Mouse (Mus musculus) spleen, adult 2 months (tissue): Measurements from ENCODE around the gene Washc2.

Source experiments
- CTCF ChIP-seq: fragments of 200-500 bp; IDR thresholded peaks from 2 replicates; pipeline ENCODE4 v1.5.1; 2011; ENCODE audit warnings: mild to moderate bottlenecking, inconsistent platforms; ENCODE audit not compliant: insufficient read depth, insufficient read length, insufficient replicate concordance; ENCODE audit errors: extremely low read depth
- POLR2A ChIP-seq: fragments of 200-500 bp; IDR thresholded peaks from 2 replicates; pipeline ENCODE4 v1.6.1; 2011; ENCODE audit warnings: low read depth, low read length, inconsistent platforms

DNA sequence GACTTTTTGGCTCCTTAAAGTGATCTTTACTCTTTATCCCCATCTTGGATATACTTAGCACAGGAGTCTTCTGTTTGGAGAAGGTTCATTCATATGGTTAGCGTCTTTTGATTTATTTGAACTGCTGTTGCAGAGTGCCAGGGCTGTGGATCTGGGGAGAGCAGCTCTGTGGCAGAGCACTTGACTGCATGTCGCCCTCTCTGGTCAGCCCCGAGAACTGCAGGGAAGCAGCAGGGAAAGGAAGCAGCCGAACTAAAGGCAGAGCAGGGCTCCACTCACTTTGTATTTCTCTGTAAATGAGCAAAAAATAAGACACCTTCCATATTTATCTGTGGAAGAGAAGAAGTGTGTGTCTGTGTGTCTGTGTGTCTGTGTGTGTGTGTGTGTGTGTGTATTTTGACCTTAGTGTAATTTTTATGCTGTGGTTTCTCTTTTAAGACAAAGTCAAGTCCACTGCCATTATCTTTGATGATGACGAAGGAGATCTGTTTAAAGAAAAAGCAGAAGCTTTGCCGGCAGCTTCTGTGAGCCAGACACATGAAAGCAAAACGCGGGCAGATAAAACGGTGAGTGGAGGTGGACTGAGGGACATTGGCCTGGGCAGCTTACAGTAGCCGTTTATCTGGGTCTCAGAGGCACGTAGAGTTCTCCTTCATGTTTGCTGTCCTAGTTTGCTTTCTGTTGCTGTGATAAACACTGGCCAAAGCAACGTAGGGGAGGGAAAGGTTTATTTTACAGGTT is 21.1 kb downstream of the Washc2 start:
- TF ChIP-seq CTCF (peak; percentile 90), POLR2A (no peak)
